Mouse (Mus musculus): ENCODE data around the gene Hdhd3. TPM values are rescaled to one million over a fixed set of nuclear protein-coding genes. Genes with fewer than 3 reads are reported as not detected.

The Hdhd3 gene
- polyA plus RNA-seq, 2 experiments, result 7.6 to 15.0 TPM

- Histone ChIP-seq H3K27ac (replicated peaks; ENCODE audit: low read depth, low read length) (no peak overlapping the region), H3K4me2 (replicated peaks; ENCODE audit: low read depth, low read length, severe bottlenecking) (peak overlapping the region; percentile 71), H3K9me3 (ENCODE audit: control insufficient read depth, low read length) (no peaks in the 10 kb centered on the region), H3K4me1 (ENCODE audit: control insufficient read depth, insufficient read depth, low read length) (peaks cover 22% of the 10 kb centered on the region), H3K36me3 (ENCODE audit: control insufficient read depth, insufficient read depth, low read length) (peaks cover 14% of the 10 kb centered on the region), H3K9ac (ENCODE audit: low read depth, low read length, severe bottlenecking) (peak overlapping the region; percentile 25; the same call in 1 of the 2 replicates), H3K4me3 (replicated peaks; ENCODE audit: low read length) (peak overlapping the region; percentile 82; the same call in 1 of the 2 replicates), H3K27me3 (ENCODE audit: control insufficient read depth, insufficient read depth, low read length) (no peaks in the 10 kb centered on the region)
- ATAC-seq (ENCODE audit: low FRiP score, low read depth) (no peak), DNase-seq (ENCODE audit: low spot score) (no peak)
- TF ChIP-seq POLR2A (IDR thresholded peaks at IDR 0.05; ENCODE audit: borderline replicate concordance, extremely low read depth, insufficient read depth, insufficient read length), result no peak
- 65% methylated on average over 10 of the region's 10 CpGs for WGBS
Observed at GRCm38 (mm10) chr4:62517538-62518415, 14.5 kb upstream of the Hdhd3 start.

- Histone ChIP-seq H3K36me3 (ENCODE audit: control insufficient read depth, insufficient read depth, low read length) (peaks cover 21% of the 10 kb centered on the region), H3K4me2 (replicated peaks; ENCODE audit: low read depth, low read length, severe bottlenecking) (no peak overlapping the region), H3K4me3 (replicated peaks; ENCODE audit: low read length) (no peak overlapping the region), H3K9me3 (ENCODE audit: control insufficient read depth, low read length) (no peaks in the 10 kb centered on the region), H3K9ac (ENCODE audit: low read depth, low read length, severe bottlenecking) (peak overlapping the region; percentile 25; the same call in 1 of the 2 replicates), H3K4me1 (ENCODE audit: control insufficient read depth, insufficient read depth, low read length) (peaks cover 22% of the 10 kb centered on the region), H3K27me3 (ENCODE audit: control insufficient read depth, insufficient read depth, low read length) (no peaks in the 10 kb centered on the region), H3K27ac (replicated peaks; ENCODE audit: low read depth, low read length) (no peak overlapping the region)
- no peak for TF ChIP-seq POLR2A (IDR thresholded peaks at IDR 0.05; ENCODE audit: borderline replicate concordance, extremely low read depth, insufficient read depth, insufficient read length)
- 82% methylated on average over 8 of the region's 8 CpGs for WGBS
- DNase-seq (ENCODE audit: low spot score) (no peak), ATAC-seq (ENCODE audit: low FRiP score, low read depth) (no peak)
Observed at GRCm38 (mm10) chr4:62517046-62517445, 13.8 kb upstream of the Hdhd3 start.

- no peak for TF ChIP-seq POLR2A (IDR thresholded peaks at IDR 0.05; ENCODE audit: borderline replicate concordance, extremely low read depth, insufficient read depth, insufficient read length)
- no peak overlapping the region for H3K9ac ChIP-seq (ENCODE audit: low read depth, low read length, severe bottlenecking)
Observed at GRCm38 (mm10) chr4:62516579-62516978, 13.3 kb upstream of the Hdhd3 start.

GRCm38 (mm10) chr4:62516079-62516478, 12.8 kb upstream of the Hdhd3 start:
- H3K4me3 ChIP-seq (replicated peaks; ENCODE audit: low read length), result no peak overlapping the region
- H3K36me3 ChIP-seq (ENCODE audit: control insufficient read depth, insufficient read depth, low read length), result peaks cover 31% of the 10 kb centered on the region
- no peak for DNase-seq (ENCODE audit: low spot score)
- no peak for TF ChIP-seq POLR2A (IDR thresholded peaks at IDR 0.05; ENCODE audit: borderline replicate concordance, extremely low read depth, insufficient read depth, insufficient read length)
- WGBS, result 46% methylated on average over 2 of the region's 2 CpGs
- ATAC-seq (ENCODE audit: low FRiP score, low read depth), result no peak
- no peak overlapping the region for H3K27ac ChIP-seq (replicated peaks; ENCODE audit: low read depth, low read length)
- no peak overlapping the region for H3K4me2 ChIP-seq (replicated peaks; ENCODE audit: low read depth, low read length, severe bottlenecking)
- no peaks in the 10 kb centered on the region for H3K9me3 ChIP-seq (ENCODE audit: control insufficient read depth, low read length)
- H3K9ac ChIP-seq (ENCODE audit: low read depth, low read length, severe bottlenecking), result no peak overlapping the region
- H3K27me3 ChIP-seq (ENCODE audit: control insufficient read depth, insufficient read depth, low read length), result no peaks in the 10 kb centered on the region
- peaks cover 22% of the 10 kb centered on the region for H3K4me1 ChIP-seq (ENCODE audit: control insufficient read depth, insufficient read depth, low read length)

More at GRCm38 (mm10) chr4:62516579-62516978, 13.3 kb upstream of the Hdhd3 start:
- DNase-seq (ENCODE audit: low spot score), result no peak
- no peak overlapping the region for H3K27ac ChIP-seq (replicated peaks; ENCODE audit: low read depth, low read length)
- WGBS, result 83% methylated on average over 1 of the region's 1 CpGs
- peaks cover 26% of the 10 kb centered on the region for H3K36me3 ChIP-seq (ENCODE audit: control insufficient read depth, insufficient read depth, low read length)
- no peak overlapping the region for H3K4me3 ChIP-seq (replicated peaks; ENCODE audit: low read length)
- H3K9me3 ChIP-seq (ENCODE audit: control insufficient read depth, low read length), result no peaks in the 10 kb centered on the region
- H3K4me2 ChIP-seq (replicated peaks; ENCODE audit: low read depth, low read length, severe bottlenecking), result no peak overlapping the region
- no peaks in the 10 kb centered on the region for H3K27me3 ChIP-seq (ENCODE audit: control insufficient read depth, insufficient read depth, low read length)
- ATAC-seq (ENCODE audit: low FRiP score, low read depth), result no peak
- peaks cover 22% of the 10 kb centered on the region for H3K4me1 ChIP-seq (ENCODE audit: control insufficient read depth, insufficient read depth, low read length)

- Histone ChIP-seq H3K9ac (ENCODE audit: low read depth, low read length, severe bottlenecking) (no peak overlapping the region), H3K4me3 (replicated peaks; ENCODE audit: low read length) (no peak overlapping the region), H3K4me1 (ENCODE audit: control insufficient read depth, insufficient read depth, low read length) (peaks cover 21% of the 10 kb centered on the region), H3K9me3 (ENCODE audit: control insufficient read depth, low read length) (no peaks in the 10 kb centered on the region), H3K4me2 (replicated peaks; ENCODE audit: low read depth, low read length, severe bottlenecking) (no peak overlapping the region), H3K36me3 (ENCODE audit: control insufficient read depth, insufficient read depth, low read length) (peaks cover 37% of the 10 kb centered on the region), H3K27me3 (ENCODE audit: control insufficient read depth, insufficient read depth, low read length) (no peaks in the 10 kb centered on the region), H3K27ac (replicated peaks; ENCODE audit: low read depth, low read length) (no peak overlapping the region)
- ATAC-seq (ENCODE audit: low FRiP score, low read depth), result no peak
- no peak for TF ChIP-seq POLR2A (IDR thresholded peaks at IDR 0.05; ENCODE audit: borderline replicate concordance, extremely low read depth, insufficient read depth, insufficient read length)
- DNase-seq (ENCODE audit: low spot score), result no peak
- WGBS, result 82% methylated on average over 3 of the region's 3 CpGs
Observed at GRCm38 (mm10) chr4:62515490-62515889, 12.2 kb upstream of the Hdhd3 start.

Data from limb, embryonic 14.5 days (tissue).